16 mouse cellular contexts compared by ENCODE assay signal in genomic region chr2:69573733-69574054, GRCm38 (mm10).
"Had no signal": no experiment of that assay in that cellular context is flagged by ENCODE, and none has a peak within 500 bp of the region (broad histone marks: within the 10 kb centered on the region; RNA-seq: fewer than 3 reads in every experiment).

No protein-coding gene starts in this region.

- H3K4me1 ChIP-seq: kidney, embryonic 15.5 days; liver, embryonic 13.5 days; stomach, embryonic 15.5 days had no signal

- H3K9ac ChIP-seq: kidney, embryonic 15.5 days; liver, embryonic 13.5 days; neural tube, embryonic 13.5 days; stomach, embryonic 15.5 days had no signal

- H3K27me3 ChIP-seq: kidney, embryonic 15.5 days; liver, embryonic 13.5 days; neural tube, embryonic 13.5 days; stomach, embryonic 15.5 days had no signal

- H3K36me3 ChIP-seq: kidney, embryonic 15.5 days; liver, embryonic 13.5 days; neural tube, embryonic 13.5 days; stomach, embryonic 15.5 days had no signal

- H3K27ac ChIP-seq: kidney, embryonic 15.5 days; left cerebral cortex, adult 2 months; liver, embryonic 13.5 days; stomach, embryonic 15.5 days had no signal

- DNase-seq: kidney, adult 11 months; kidney, adult 8-10 months; kidney, postnatal 10 days; kidney, postnatal 36 days; layer of hippocampus, postnatal 36 days; liver, embryonic 13.5 days; lung, postnatal 14 days; retina, postnatal 1 day; right cerebral cortex, postnatal 25 days; spleen, adult 18-20 months; thymus, postnatal 25 days had no signal

- H3K4me3 ChIP-seq: kidney, embryonic 15.5 days; left cerebral cortex, adult 2 months; liver, embryonic 13.5 days; myocyte; neural tube, embryonic 13.5 days; stomach, embryonic 15.5 days had no signal

- H3K9me3 ChIP-seq: kidney, embryonic 15.5 days; liver, embryonic 13.5 days; neural tube, embryonic 13.5 days; stomach, embryonic 15.5 days had no signal

- H3K4me2 ChIP-seq: kidney, embryonic 15.5 days; liver, embryonic 13.5 days; neural tube, embryonic 13.5 days; stomach, embryonic 15.5 days had no signal
